ENCODE assay signal across 9 mouse cellular contexts in the genomic region with DNA sequence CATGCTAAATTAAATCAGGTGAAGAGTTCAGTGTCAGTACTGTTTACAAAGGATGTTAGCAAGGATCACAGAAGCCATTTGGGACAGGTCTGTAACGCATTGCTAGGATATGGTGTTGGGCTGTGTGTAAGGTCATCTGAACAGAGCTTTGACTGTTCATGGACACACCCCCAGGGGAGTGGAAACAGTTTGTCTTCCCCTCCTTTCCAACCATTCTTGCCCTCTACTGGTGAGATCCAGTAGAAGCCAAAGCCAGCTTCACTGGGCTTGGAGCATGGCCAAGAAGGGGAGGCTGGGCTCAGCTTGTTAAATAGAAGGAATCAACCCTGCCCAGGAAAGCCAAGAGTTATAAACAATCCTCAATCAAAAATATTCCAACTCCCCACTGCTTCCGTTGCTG. TPM values are rescaled to one million over a fixed set of nuclear protein-coding genes. Genes with fewer than 3 reads are reported as not detected.
DNase-seq lines count a peak whose midpoint lies in the region; ATAC-seq lines count a peak whose summit lies in the region.
"Had no signal": no experiment of that assay in that cellular context is flagged by ENCODE, and none has a peak within 500 bp of the region (broad histone marks: within the 10 kb centered on the region; RNA-seq: fewer than 3 reads in every experiment).

No protein-coding gene starts in this region.

- H3K27ac ChIP-seq in intestine, embryonic 14.5 days (ENCODE audit: low read depth) = no peak overlapping the region
- H3K27ac ChIP-seq: heart, embryonic 15.5 days had no signal

- 0 out of 2 replicates have a peak, but pooled peaks have one; percentile 66 for ATAC-seq in intestine, embryonic 14.5 days (replicated peaks; ENCODE audit: low FRiP score, low TSS enrichment, low read depth)

- no peak overlapping the region for H3K4me2 ChIP-seq in intestine, embryonic 14.5 days (ENCODE audit: low read length)
- H3K4me2 ChIP-seq: heart, embryonic 15.5 days had no signal

- H3K4me1 ChIP-seq in intestine, embryonic 14.5 days (replicated peaks; ENCODE audit: control insufficient read depth, insufficient read depth, low read length) = peaks cover 10% of the 10 kb centered on the region; the same call in 1 of the 2 replicates
- H3K4me1 ChIP-seq: heart, embryonic 15.5 days had no signal

- no peaks in the 10 kb centered on the region for H3K27me3 ChIP-seq in intestine, embryonic 14.5 days (replicated peaks; ENCODE audit: control insufficient read depth, insufficient read depth, low read length)
- H3K27me3 ChIP-seq: heart, embryonic 15.5 days had no signal

- WGBS in intestine, embryonic 14.5 days = 33% methylated on average over 2 of the region's 2 CpGs

- no peak overlapping the region for H3K9ac ChIP-seq in intestine, embryonic 14.5 days (ENCODE audit: low read length)
- H3K9ac ChIP-seq: heart, embryonic 15.5 days had no signal

- H3K9me3 ChIP-seq in intestine, embryonic 14.5 days (ENCODE audit: control insufficient read depth, low read length) = no peaks in the 10 kb centered on the region
- H3K9me3 ChIP-seq: heart, embryonic 15.5 days had no signal

- H3K36me3 ChIP-seq in intestine, embryonic 14.5 days (ENCODE audit: control insufficient read depth, insufficient read depth, low read length) = no peaks in the 10 kb centered on the region
- H3K36me3 ChIP-seq: heart, embryonic 15.5 days had no signal

- H3K4me3 ChIP-seq in intestine, embryonic 14.5 days (ENCODE audit: low read depth, low read length) = no peak overlapping the region
- H3K4me3 ChIP-seq: heart, embryonic 15.5 days had no signal

- peak; percentile 51 to 69 for DNase-seq in cerebellum, postnatal 14 days
- DNase-seq in cerebellum, adult 8-10 months = no peak
- peak; percentile 6 for DNase-seq in right cerebral cortex, adult 18-20 months
- DNase-seq in right cerebral cortex, postnatal 25 days = no peak
- peak; percentile 3 for DNase-seq in c-Kit-positive CD71-positive TER-119-positive erythroid progenitor cells, embryonic 14.5 days (ENCODE audit: low spot score)
- DNase-seq in intestine, embryonic 14.5 days (ENCODE audit: low spot score) = peak; percentile 55
- DNase-seq in lung, postnatal 10 days = peak; percentile 88
- no peak for DNase-seq in spleen, adult 18-20 months

RNA-seq across cellular contexts. Expression of gene Tmem184c, which starts 7.4 kb away (rescaled TPM):
- 27.2 and 33.7 TPM in 2 replicates for polyA plus RNA-seq in intestine, embryonic 14.5 days (2014; fragmentation: Nextera tagmentation; extraction: Ambion mirVana)

Comparison
In these comparisons a context has a peak if more than half of its experiments do, and no peak if none do; other contexts are left out.
1. DNase-seq: peak in cerebellum, postnatal 14 days (2 of 2), right cerebral cortex, adult 18-20 months (single experiment), c-Kit-positive CD71-positive TER-119-positive erythroid progenitor cells, embryonic 14.5 days (single experiment), intestine, embryonic 14.5 days (single experiment) and lung, postnatal 10 days (single experiment); none in cerebellum, adult 8-10 months (single experiment), right cerebral cortex, postnatal 25 days (single experiment) and spleen, adult 18-20 months (0 of 2).